20 mouse cellular contexts compared by ENCODE assay signal in genomic region chr2:30342061-30342460, GRCm38 (mm10).
"Had no signal": no experiment of that assay in that cellular context is flagged by ENCODE, and none has a peak within 500 bp of the region (broad histone marks: within the 10 kb centered on the region; RNA-seq: fewer than 3 reads in every experiment).

No protein-coding gene starts in this region.

- DNase-seq: kidney, postnatal 10 days; kidney, postnatal 36 days; liver, postnatal 0 days; lung, embryonic 14.5 days; right cerebral cortex, adult 18-20 months; right cerebral cortex, postnatal 14 days; right cerebral cortex, postnatal 4 days; thymus, adult 2 months; thymus, postnatal 14 days; thymus, postnatal 4 days had no signal

- H3K27ac ChIP-seq: kidney, embryonic 15.5 days; limb, embryonic 12.5 days; limb, embryonic 15.5 days; liver, embryonic 14.5 days; macrophage; midbrain, embryonic 12.5 days; midbrain, embryonic 15.5 days; neural tube, embryonic 12.5 days; neural tube, embryonic 15.5 days; stomach, postnatal 0 days had no signal

- H3K27me3 ChIP-seq: kidney, embryonic 15.5 days; limb, embryonic 12.5 days; limb, embryonic 15.5 days; midbrain, embryonic 12.5 days; midbrain, embryonic 15.5 days; neural tube, embryonic 12.5 days; neural tube, embryonic 15.5 days had no signal

- H3K4me3 ChIP-seq: kidney, embryonic 15.5 days; limb, embryonic 12.5 days; limb, embryonic 15.5 days; midbrain, embryonic 12.5 days; midbrain, embryonic 15.5 days; neural tube, embryonic 12.5 days; neural tube, embryonic 15.5 days had no signal

- H3K4me1 ChIP-seq: kidney, embryonic 15.5 days; limb, embryonic 12.5 days; limb, embryonic 15.5 days; midbrain, embryonic 12.5 days; midbrain, embryonic 15.5 days; neural tube, embryonic 12.5 days; neural tube, embryonic 15.5 days had no signal
